In the genomic region with DNA sequence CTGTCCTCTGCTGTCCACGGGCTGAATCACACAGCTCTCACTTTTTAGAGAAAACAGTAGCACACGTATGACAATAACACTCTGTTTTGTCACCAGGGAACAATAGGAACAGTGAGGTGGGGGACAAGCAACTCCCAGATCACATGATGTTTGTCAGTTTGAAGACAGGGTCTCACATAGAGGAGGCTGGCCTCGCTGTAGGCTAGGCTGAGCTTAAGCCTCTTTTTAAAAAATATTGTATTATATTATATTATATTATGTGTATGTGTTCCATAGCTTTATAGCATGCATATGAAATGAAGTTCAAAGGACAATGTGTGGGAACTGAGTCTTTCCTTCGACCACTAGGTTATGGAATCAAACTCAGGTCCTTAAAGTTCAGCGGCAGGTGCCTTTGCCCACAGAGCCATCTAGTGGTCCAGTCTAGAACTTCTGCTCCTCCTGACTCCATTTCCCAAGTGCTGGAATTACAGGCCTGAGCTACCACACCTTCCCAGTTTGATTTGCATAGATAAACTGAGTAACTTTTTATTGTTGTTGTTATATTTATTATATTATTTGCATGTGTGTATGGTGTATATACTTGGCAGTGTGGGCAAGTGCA, we compare ENCODE assay signal across 8 mouse cellular contexts. TPM values are rescaled to one million over a fixed set of nuclear protein-coding genes. Genes with fewer than 3 reads are reported as not detected.
A peak's percentile ranks its signal among the peaks of the same experiment; 100 is the strongest.
DNase-seq lines count a peak whose midpoint lies in the region; ATAC-seq and TF ChIP-seq lines count a peak whose summit lies in the region.

No protein-coding gene starts in this region.

- no peak for TF ChIP-seq POLR2A in ES-Bruce4 (IDR thresholded peaks at IDR 0.05; ENCODE audit: insufficient read depth, low read length)

- 47% methylated on average over 5 of the region's 5 CpGs for WGBS in heart, embryonic 12.5 days
- WGBS in heart, embryonic 10.5 days = 48% methylated on average over 5 of the region's 5 CpGs
- 43% methylated on average over 5 of the region's 5 CpGs for WGBS in lung, postnatal 0 days

- no peak overlapping the region for H3K4me2 ChIP-seq in heart, embryonic 12.5 days
- H3K4me2 ChIP-seq in lung, postnatal 0 days (replicated peaks; ENCODE audit: low read depth, low read length) = no peak overlapping the region

- H3K4me1 ChIP-seq in heart, embryonic 12.5 days (replicated peaks) = no peaks in the 10 kb centered on the region
- no peaks in the 10 kb centered on the region for H3K4me1 ChIP-seq in heart, embryonic 10.5 days
- no peaks in the 10 kb centered on the region for H3K4me1 ChIP-seq in ES-Bruce4 (ENCODE audit: control insufficient read depth, insufficient read depth, low read length)
- H3K4me1 ChIP-seq in lung, postnatal 0 days (ENCODE audit: insufficient read depth, low read depth, low read length) = 0 out of 2 replicates have a peak, but pooled peaks cover 3% of the 10 kb centered on the region

- peak; percentile 85 for TF ChIP-seq CTCF in ES-Bruce4 (IDR thresholded peaks at IDR 0.05; ENCODE audit: low read depth, low read length)
- TF ChIP-seq CTCF in lung, postnatal 0 days (IDR thresholded peaks at IDR 0.05) = peak; percentile 93

- H3K36me3 ChIP-seq in heart, embryonic 12.5 days = peaks cover 4% of the 10 kb centered on the region; the same call in 1 of the 2 replicates
- H3K36me3 ChIP-seq in heart, embryonic 10.5 days = no peaks in the 10 kb centered on the region
- no peaks in the 10 kb centered on the region for H3K36me3 ChIP-seq in ES-Bruce4 (ENCODE audit: control insufficient read depth, insufficient read depth, low read length, poor library complexity, severe bottlenecking)
- no peaks in the 10 kb centered on the region for H3K36me3 ChIP-seq in lung, postnatal 0 days (ENCODE audit: insufficient read depth, low read length)

- H3K27ac ChIP-seq in heart, embryonic 12.5 days (ENCODE audit: poor library complexity, severe bottlenecking) = no peak overlapping the region
- H3K27ac ChIP-seq in heart, embryonic 10.5 days = no peak overlapping the region
- no peak overlapping the region for H3K27ac ChIP-seq in ES-Bruce4 (ENCODE audit: insufficient read depth, low read length)
- no peak overlapping the region for H3K27ac ChIP-seq in lung, postnatal 0 days (ENCODE audit: low read length)

- H3K27me3 ChIP-seq in heart, embryonic 12.5 days (replicated peaks) = no peaks in the 10 kb centered on the region
- H3K27me3 ChIP-seq in heart, embryonic 10.5 days (ENCODE audit: insufficient read depth, poor library complexity, severe bottlenecking) = no peaks in the 10 kb centered on the region
- no peaks in the 10 kb centered on the region for H3K27me3 ChIP-seq in ES-Bruce4 (ENCODE audit: control insufficient read depth, insufficient read depth, low read length, poor library complexity, severe bottlenecking)
- no peaks in the 10 kb centered on the region for H3K27me3 ChIP-seq in lung, postnatal 0 days (replicated peaks; ENCODE audit: insufficient read depth, low read length)

- H3K9me3 ChIP-seq in heart, embryonic 12.5 days (replicated peaks) = no peaks in the 10 kb centered on the region
- no peaks in the 10 kb centered on the region for H3K9me3 ChIP-seq in heart, embryonic 10.5 days
- no peaks in the 10 kb centered on the region for H3K9me3 ChIP-seq in ES-Bruce4 (replicated peaks; ENCODE audit: control insufficient read depth, insufficient read depth, low read length, poor library complexity, severe bottlenecking)
- no peaks in the 10 kb centered on the region for H3K9me3 ChIP-seq in lung, postnatal 0 days (ENCODE audit: low read length)

- peak; percentile 16; the same call in 1 of the 2 replicates for ATAC-seq in heart, embryonic 12.5 days (ENCODE audit: insufficient number of reproducible peaks, low FRiP score)
- peak; percentile 23; the same call in 1 of the 2 replicates for ATAC-seq in lung, postnatal 0 days

- DNase-seq in heart, embryonic 10.5 days (ENCODE audit: low spot score) = no peak
- peak; percentile 75 for DNase-seq in cerebellum, adult 18-20 months
- peak; percentile 62 for DNase-seq in forelimb bud, embryonic 11.5 days (ENCODE audit: low read depth, low spot score)
- DNase-seq in kidney, postnatal 25 days = peak; percentile 73 to 88
- DNase-seq in lung, postnatal 0 days (ENCODE audit: low spot score) = peak; percentile 83
- peak; percentile 50 for DNase-seq in right cerebral cortex, postnatal 4 days

- H3K4me3 ChIP-seq in heart, embryonic 12.5 days = no peak overlapping the region
- no peak overlapping the region for H3K4me3 ChIP-seq in heart, embryonic 10.5 days
- no peak overlapping the region for H3K4me3 ChIP-seq in ES-Bruce4 (ENCODE audit: low read depth, low read length)
- H3K4me3 ChIP-seq in lung, postnatal 0 days (ENCODE audit: low read depth, low read length) = no peak overlapping the region

- H3K9ac ChIP-seq in heart, embryonic 12.5 days = no peak overlapping the region
- no peak overlapping the region for H3K9ac ChIP-seq in ES-Bruce4 (ENCODE audit: low read depth, poor library complexity, severe bottlenecking)
- no peak overlapping the region for H3K9ac ChIP-seq in lung, postnatal 0 days (replicated peaks; ENCODE audit: low read depth)

- TF ChIP-seq EP300 in ES-Bruce4 (IDR thresholded peaks at IDR 0.05; ENCODE audit: insufficient read depth, low read depth, low read length) = no peak
- TF ChIP-seq EP300 in lung, postnatal 0 days (IDR thresholded peaks at IDR 0.05) = no peak

RNA-seq across cellular contexts. Expression of a gene that starts 8.6 kb away (rescaled TPM):
- polyA plus RNA-seq in heart, embryonic 12.5 days (2016; fragmentation: Nextera tagmentation; extraction: Ambion mirVana) = 20.2 and 21.3 TPM in 2 replicates
- 24.2 and 29.1 TPM in 2 replicates for polyA plus RNA-seq in heart, embryonic 10.5 days (2016; fragmentation: Nextera tagmentation; extraction: Ambion mirVana)
- polyA plus RNA-seq in ES-Bruce4 (2011; ENCODE audit: insufficient read depth, insufficient read length, low read depth, missing spikeins) = 13.4 and 14.8 TPM in 2 replicates
- 37.1 and 39.4 TPM in 2 replicates for polyA plus RNA-seq in lung, postnatal 0 days (2015; fragmentation: Nextera tagmentation; extraction: Ambion mirVana)

RNA-seq across cellular contexts. Expression of a gene that starts 27.0 kb away (rescaled TPM):
- 22.1 and 24.4 TPM in 2 replicates for polyA plus RNA-seq in heart, embryonic 12.5 days (2016; fragmentation: Nextera tagmentation; extraction: Ambion mirVana)
- polyA plus RNA-seq in heart, embryonic 10.5 days (2016; fragmentation: Nextera tagmentation; extraction: Ambion mirVana) = 12.4 and 15.7 TPM in 2 replicates
- polyA plus RNA-seq in ES-Bruce4 (2011; ENCODE audit: insufficient read depth, insufficient read length, low read depth, missing spikeins) = 0.70 and 1.0 TPM in 2 replicates
- 0.38 and 0.54 TPM in 2 replicates for polyA plus RNA-seq in lung, postnatal 0 days (2015; fragmentation: Nextera tagmentation; extraction: Ambion mirVana)
